Mouse (Mus musculus): ENCODE measurements around the gene Kctd5. TPM values are rescaled to one million over a fixed set of nuclear protein-coding genes. Genes with fewer than 3 reads are reported as not detected.

Gene Kctd5
- 22.3 and 27.2 TPM in 2 replicates for polyA plus RNA-seq (2012; rRNA removed; ENCODE audit: low replicate concordance)

DNA sequence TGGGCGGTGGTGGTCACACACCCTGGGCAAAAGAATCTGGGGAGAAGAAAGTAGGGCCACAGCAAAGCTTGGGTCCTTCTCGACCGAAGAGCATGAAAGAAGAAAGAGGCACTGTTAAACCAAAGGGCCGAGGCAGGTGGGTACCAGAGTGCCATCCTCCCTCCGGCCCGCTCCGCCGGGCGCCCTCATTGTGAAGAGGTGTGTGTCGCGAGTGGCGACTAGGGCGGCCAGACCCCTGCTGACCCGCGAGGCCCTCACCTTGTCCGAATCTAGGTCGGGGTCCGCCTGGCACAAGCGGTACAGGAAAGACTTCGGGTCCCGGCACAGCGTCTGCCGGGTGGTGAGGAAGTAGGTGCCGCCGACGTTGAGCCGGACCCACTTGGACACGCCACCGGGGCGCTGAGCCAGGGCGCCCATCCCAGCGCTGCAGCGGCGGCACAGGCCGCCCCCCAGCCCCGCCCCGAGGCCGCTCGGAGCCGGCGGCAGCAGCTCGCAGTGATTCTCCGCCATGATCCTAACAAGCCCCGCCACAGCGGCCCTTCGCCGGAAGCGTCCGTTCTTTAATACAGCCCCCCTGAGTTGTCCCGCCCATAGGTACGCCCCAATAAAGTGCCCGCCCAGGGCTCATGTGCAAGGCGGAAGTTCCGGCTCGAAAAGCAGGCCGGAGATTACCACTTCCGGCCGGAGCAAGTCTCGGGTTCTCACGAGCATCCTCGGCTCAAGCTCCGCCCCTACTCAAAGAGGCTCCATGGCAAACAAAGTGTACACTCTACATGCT, at the start of gene Kctd5:
TSS of gene Kctd5 (minus strand) at position 567 of the 778 bp plus-strand sequence.

DNA sequence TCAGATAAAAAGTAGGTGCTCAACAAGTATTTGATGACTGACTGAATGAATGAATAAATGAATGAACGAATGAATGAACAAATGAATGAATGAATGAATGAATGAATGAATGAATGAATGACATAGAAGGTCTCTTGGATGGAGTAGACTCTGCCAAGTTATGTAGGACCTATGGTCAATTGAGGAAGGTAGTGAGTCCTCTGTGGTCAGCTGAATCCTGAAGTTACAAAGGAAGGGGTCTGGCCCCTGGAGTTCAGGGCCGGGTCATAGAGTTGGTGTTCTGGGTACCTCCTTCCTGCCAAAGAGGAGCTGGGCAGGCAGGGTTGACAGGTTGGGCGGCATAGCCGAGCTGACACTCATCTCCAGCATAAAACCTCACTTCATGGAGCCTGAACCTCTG, 35.4 kb downstream of the Kctd5 start, which contains the start of gene Prss27:
TSS of gene Prss27 (plus strand) at position 301 of the 400 bp plus-strand sequence.

DNA sequence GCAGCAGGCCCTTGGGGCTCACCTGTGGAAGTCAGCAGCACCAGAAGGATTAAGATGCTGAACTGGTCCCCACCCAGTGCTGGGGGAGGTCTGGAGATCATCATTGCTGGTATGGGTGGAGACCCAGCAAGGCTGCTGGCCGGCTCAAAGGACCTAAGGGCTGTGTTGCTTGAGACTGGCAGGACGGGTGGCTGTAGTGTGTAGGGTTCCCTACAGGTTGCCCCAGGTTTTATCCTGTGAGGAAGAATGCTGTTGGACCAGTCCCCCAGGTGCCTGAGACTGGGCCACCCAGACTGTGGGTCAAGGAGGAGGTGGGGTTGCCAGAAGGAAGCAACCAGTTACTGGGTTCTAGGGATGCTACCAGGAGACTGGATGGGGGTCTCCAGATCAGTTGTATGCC, 75.4 kb downstream of the Kctd5 start, which contains the start of gene Prss22:
TSS of gene Prss22 (minus strand) at position 200 of the 400 bp plus-strand sequence.

Other genes with a start within 250 kb of the Kctd5 start
- gene Elob, start 244.3 kb downstream of the Kctd5 start, polyA plus RNA-seq (2012; rRNA removed; ENCODE audit: low replicate concordance): 412 and 628 TPM in 2 replicates
- 0.17 TPM in 1 of 2 replicates, not detected in the other for gene Prss33, start 237.4 kb downstream of the Kctd5 start, polyA plus RNA-seq (2012; rRNA removed; ENCODE audit: low replicate concordance)
- not detected in 2 replicates for gene Prss32, start 229.6 kb downstream of the Kctd5 start, polyA plus RNA-seq (2012; rRNA removed; ENCODE audit: low replicate concordance)
- 0.13 and 0.27 TPM in 2 replicates for gene Prss41, start 229.3 kb downstream of the Kctd5 start, polyA plus RNA-seq (2012; rRNA removed; ENCODE audit: low replicate concordance)
- gene Prss21, start 205.4 kb downstream of the Kctd5 start, polyA plus RNA-seq (2012; rRNA removed; ENCODE audit: low replicate concordance): not detected in 2 replicates
- not detected in 2 replicates for gene Dcpp1, start 192.6 kb downstream of the Kctd5 start, polyA plus RNA-seq (2012; rRNA removed; ENCODE audit: low replicate concordance)
- gene Dcpp2, start 192.6 kb downstream of the Kctd5 start, polyA plus RNA-seq (2012; rRNA removed; ENCODE audit: low replicate concordance): not detected in 2 replicates
- gene Dcpp3, start 156.0 kb downstream of the Kctd5 start, polyA plus RNA-seq (2012; rRNA removed; ENCODE audit: low replicate concordance): 0.55 TPM in 1 of 2 replicates, not detected in the other
- 0.22 and 0.40 TPM in 2 replicates for gene Sbp, start 131.8 kb downstream of the Kctd5 start, polyA plus RNA-seq (2012; rRNA removed; ENCODE audit: low replicate concordance)
- gene Sbpl, start 118.2 kb downstream of the Kctd5 start, polyA plus RNA-seq (2012; rRNA removed; ENCODE audit: low replicate concordance): not detected in 2 replicates
- 1.3 and 1.6 TPM in 2 replicates for gene Prss30, start 92.9 kb downstream of the Kctd5 start, polyA plus RNA-seq (2012; rRNA removed; ENCODE audit: low replicate concordance)
- gene Prss22, start 75.4 kb downstream of the Kctd5 start, polyA plus RNA-seq (2012; rRNA removed; ENCODE audit: low replicate concordance): 1.2 and 1.6 TPM in 2 replicates
- gene Prss27, start 35.3 kb downstream of the Kctd5 start, polyA plus RNA-seq (2012; rRNA removed; ENCODE audit: low replicate concordance): 2.4 and 2.7 TPM in 2 replicates
- 22.5 and 28.1 TPM in 2 replicates for gene Pdpk1, start 77.4 kb upstream of the Kctd5 start, polyA plus RNA-seq (2012; rRNA removed; ENCODE audit: low replicate concordance)
- 43.0 and 67.9 TPM in 2 replicates for gene Amdhd2, start 90.3 kb upstream of the Kctd5 start, polyA plus RNA-seq (2012; rRNA removed; ENCODE audit: low replicate concordance)
- gene Atp6v0c, start 96.2 kb upstream of the Kctd5 start, polyA plus RNA-seq (2012; rRNA removed; ENCODE audit: low replicate concordance): 973 and 1,113 TPM in 2 replicates
- 20.5 and 35.5 TPM in 2 replicates for gene Tbc1d24, start 132.1 kb upstream of the Kctd5 start, polyA plus RNA-seq (2012; rRNA removed; ENCODE audit: low replicate concordance)
- 2.5 and 5.7 TPM in 2 replicates for gene Ntn3, start 136.0 kb upstream of the Kctd5 start, polyA plus RNA-seq (2012; rRNA removed; ENCODE audit: low replicate concordance)
- gene Tedc2, start 147.4 kb upstream of the Kctd5 start, polyA plus RNA-seq (2012; rRNA removed; ENCODE audit: low replicate concordance): 8.1 and 10.1 TPM in 2 replicates
- 2.8 and 3.3 TPM in 2 replicates for gene Ccnf, start 178.0 kb upstream of the Kctd5 start, polyA plus RNA-seq (2012; rRNA removed; ENCODE audit: low replicate concordance)

Measured in mammary gland, adult 2 months (tissue).